Mouse (Mus musculus): Measurements from ENCODE around the gene Gm3149.
"Not testable (repeated sequence)": the region's sequence is repeated elsewhere in the genome, so short reads cannot be mapped to it uniquely, and the experiment has no call there.

The Gm3149 gene

GRCm38 (mm10) chr14:4316983-4317382 is at the start of gene Gm3149:
Gene Gm3149, plus strand, starts transcription at chr14:4317283.
- not testable (repeated sequence) for DNase-seq

GRCm38 (mm10) chr14:4269238-4269950 is 47.7 kb upstream of the Gm3149 start:
- DNase-seq, result not testable (repeated sequence)

- not testable (repeated sequence) for DNase-seq
Measured at GRCm38 (mm10) chr14:4279828-4280227, 37.3 kb upstream of the Gm3149 start.

- DNase-seq, result peak; percentile 4
Measured at GRCm38 (mm10) chr14:4334476-4335080, 17.5 kb downstream of the Gm3149 start, which contains the start of gene 2610042L04Rik. Gene 2610042L04Rik, plus strand, starts transcription at chr14:4334763.

GRCm38 (mm10) chr14:4335506-4335905 is 18.4 kb downstream of the Gm3149 start:
- not testable (repeated sequence) for DNase-seq

GRCm38 (mm10) chr14:4368991-4369390 is 51.9 kb downstream of the Gm3149 start:
- DNase-seq, result not testable (repeated sequence)

GRCm38 (mm10) chr14:4369691-4370090 is 52.6 kb downstream of the Gm3149 start:
- not testable (repeated sequence) for DNase-seq
